Mouse (Mus musculus): Measurements from ENCODE around the gene Pigc.

DNA sequence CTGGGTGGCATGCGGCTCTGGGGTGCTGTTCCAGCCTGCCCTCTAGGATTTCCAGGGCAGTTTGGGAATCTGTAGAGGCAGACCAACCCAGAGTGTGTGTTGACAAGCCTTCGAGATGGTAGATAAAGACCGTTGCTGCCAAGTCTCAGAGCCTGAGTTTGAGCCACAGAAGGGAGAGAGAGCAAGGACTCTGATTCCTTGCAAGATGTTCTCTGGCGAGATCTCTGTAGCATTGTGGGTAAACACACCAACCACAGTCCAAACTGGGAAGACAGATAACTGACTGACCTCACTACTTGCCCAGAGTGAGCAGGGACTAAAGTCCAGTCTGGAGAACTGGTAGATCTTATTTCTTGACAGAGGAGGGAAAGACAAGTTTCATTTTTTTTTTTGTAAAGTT lies 44.6 kb downstream of the Pigc start:
- TF ChIP-seq POLR2A (IDR thresholded peaks at IDR 0.05; ENCODE audit: insufficient read depth, low read depth, low read length): no peak
- no peak for TF ChIP-seq CTCF (IDR thresholded peaks at IDR 0.05)

All from heart, adult 2 months (tissue).